Mouse (Mus musculus) gastrocnemius, postnatal 4 days (tissue): Measurements from ENCODE around the gene Pogk. TPM values are rescaled to one million over a fixed set of nuclear protein-coding genes. Genes with fewer than 3 reads are reported as not detected.
A peak's percentile ranks its signal among the peaks of the same experiment; 100 is the strongest.

ENCODE experiments used
- DNase-seq, 2 experiments: peaks; one replicate each; pipeline ENCODE4 v3.0.0; 2021 to 2022; ENCODE audit warnings: low spot score in 2 of 2, mixed read lengths in 2 of 2
- total RNA-seq, 2 experiments: library from RNA; stranded (reverse); gene quantifications; 2 replicates each; pipeline ENCODE4 v1.2.3; 2021

Pogk gene
- total RNA-seq, 2 experiments from 2014 or later: 15.8 to 17.8 TPM

- DNase-seq: peak; percentile 36 to 66
These were observed 29.9 kb downstream of the Pogk start for GRCm38 (mm10) chr1:166379630-166380231.

DNA sequence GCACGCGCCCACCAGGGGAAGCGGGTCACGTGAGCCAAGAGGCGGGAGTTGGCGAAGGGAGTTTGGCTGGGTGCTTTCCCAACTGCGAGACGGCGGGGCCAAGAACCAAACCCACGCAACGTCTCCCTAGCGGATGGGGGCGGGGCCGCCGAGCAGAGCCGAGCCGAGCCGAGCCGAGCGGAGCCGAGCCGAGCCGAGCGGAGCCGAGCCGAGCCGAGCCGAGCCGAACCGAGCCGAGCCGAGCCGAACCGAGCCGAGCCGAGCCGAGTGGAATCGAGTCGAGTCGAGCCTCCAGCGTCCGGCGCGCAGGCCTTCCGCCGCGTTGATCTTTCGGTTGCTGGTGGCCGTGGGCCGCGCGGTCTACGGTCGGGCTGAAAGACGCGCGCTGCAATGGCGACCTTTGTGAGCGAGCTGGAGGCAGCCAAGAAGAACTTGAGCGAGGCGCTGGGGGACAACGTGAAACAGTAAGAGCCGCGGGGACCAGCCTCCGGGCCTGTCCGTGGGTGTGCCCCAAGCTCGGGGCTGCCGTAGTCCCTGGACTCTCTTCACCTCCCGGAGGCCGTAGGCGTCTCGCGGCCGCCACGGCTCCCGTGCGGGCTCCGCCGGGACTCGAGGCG, 30.5 kb downstream of the Pogk start, which contains the start of gene Tada1:
Gene Tada1 (plus strand): TSS at position 85 of the 617 bp plus-strand sequence.
- peak; percentile 84 to 91 for DNase-seq

GRCm38 (mm10) chr1:166378431-166379012, 31.1 kb downstream of the Pogk start:
- DNase-seq: no peak

DNA sequence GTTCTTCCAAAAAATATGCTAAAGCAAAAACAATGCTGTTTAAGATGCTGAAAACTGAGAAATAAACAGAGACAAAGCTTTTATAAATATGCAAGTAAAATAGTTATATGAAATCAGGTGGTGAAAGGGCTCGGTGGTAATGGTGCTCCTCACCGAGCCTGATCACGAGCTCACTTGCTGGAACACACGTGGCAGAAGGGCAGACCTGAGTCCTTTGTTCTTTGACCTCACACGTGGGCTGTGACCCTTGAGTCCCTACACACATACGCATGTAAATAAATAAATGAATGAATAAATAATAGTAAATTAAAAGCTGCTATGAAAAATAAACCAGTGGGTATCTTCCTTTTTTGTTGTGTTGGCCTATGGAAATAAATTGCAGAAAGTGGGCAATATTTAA, 32.5 kb downstream of the Pogk start:
- DNase-seq: no peak

DNA sequence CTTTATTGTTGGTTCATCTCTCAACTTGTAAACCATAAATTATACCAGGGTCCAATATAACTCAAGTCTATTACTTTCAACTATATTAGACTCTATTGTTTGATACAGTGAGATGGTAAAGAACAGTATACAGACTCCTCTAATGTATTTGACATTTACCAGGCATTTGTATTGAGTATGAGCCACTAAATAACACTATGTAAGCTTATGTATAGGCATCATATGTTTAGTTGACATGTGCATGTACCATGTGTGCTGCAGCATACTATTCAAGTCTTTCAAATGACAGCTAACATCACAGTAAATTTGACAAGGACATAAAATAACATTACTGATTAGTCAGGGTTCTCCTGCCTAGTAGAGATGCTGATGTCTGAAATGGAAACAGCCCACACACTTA, 46.5 kb downstream of the Pogk start:
- no peak for DNase-seq

GRCm38 (mm10) chr1:166362659-166363058, 47.0 kb downstream of the Pogk start:
- no peak for DNase-seq

DNA sequence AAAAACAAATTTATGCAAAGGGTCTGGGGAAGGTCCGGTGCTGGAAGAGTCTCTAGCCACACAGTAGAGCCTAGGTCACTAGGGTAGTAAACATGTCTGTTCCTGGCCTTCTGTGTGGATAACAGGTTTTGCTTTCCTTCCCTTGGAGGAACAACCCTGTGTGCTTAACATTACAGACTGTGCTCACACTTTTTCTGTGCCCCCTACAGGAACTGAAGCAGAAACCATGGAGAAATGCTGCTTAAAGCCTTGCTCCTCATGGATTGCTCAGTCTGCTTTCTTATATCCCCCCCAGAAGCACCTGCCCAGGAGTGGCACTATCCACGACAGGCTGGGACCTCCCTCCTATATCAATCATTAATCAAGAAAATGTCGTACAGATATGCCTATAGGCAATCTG, 47.8 kb downstream of the Pogk start:
- no peak for DNase-seq

DNA sequence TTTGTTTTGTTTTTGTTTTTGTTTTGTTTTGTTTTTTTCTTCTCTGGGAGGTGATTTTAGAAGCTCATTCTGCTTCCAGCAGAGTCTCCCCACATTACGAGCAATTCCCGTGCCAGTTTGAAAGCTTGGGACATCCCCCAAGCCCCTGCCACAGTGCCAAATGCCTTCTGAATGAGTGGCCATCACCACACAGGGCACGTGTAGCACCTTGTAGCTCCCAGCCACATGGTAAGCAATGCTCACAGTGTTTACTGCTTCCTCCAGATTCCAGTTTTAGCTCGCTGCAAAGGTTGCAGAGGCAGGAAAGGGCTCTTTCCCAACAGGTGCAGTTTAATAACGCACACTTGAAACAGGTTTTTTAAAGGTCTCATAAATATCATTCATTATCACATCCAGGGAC, 48.8 kb downstream of the Pogk start:
- DNase-seq: no peak

- peak; percentile 86 to 91 for DNase-seq
These were observed 49.4 kb downstream of the Pogk start for GRCm38 (mm10) chr1:166360157-166360855.

GRCm38 (mm10) chr1:166349751-166350150, 59.9 kb downstream of the Pogk start:
- no peak for DNase-seq

GRCm38 (mm10) chr1:166349341-166349740, 60.3 kb downstream of the Pogk start:
- no peak for DNase-seq

DNA sequence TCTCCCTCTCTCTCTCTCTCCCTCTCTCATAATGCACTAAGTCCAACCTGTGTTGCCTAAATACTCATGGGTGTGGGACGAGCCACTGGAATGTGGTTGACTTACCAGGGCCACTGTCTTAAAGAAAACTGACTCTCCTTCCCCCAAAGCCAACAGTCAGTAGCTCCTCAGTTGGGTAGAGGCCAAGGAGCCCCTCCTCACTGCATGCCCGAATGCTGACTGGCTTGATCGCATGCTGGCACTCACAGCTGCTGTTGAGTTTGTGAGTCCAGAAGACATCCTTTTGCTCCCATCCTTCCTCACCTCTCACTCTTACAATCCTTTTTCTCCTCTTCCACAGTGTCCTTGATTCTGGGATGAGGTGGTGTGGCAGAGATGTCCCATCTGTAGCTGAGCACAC, 62.8 kb downstream of the Pogk start:
- no peak for DNase-seq

DNA sequence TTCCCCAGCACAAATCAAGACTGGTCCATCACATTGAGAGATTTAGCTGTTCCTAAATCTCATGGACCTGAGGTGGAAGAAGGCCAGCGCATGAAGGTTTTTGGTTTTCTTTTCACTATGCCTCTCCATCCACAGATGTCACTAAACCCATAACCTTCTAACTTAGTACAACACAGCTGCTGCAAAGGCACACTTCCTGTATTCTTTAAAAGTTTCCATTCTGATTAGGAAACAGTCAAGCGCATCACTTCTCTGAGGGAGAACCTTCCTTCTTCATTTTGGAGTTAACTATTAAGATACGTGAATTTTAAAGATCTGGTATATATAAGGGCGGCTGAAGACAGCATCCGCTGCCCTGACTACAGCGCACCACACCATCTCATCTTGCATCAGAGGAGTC, 64.1 kb downstream of the Pogk start:
- no peak for DNase-seq

DNA sequence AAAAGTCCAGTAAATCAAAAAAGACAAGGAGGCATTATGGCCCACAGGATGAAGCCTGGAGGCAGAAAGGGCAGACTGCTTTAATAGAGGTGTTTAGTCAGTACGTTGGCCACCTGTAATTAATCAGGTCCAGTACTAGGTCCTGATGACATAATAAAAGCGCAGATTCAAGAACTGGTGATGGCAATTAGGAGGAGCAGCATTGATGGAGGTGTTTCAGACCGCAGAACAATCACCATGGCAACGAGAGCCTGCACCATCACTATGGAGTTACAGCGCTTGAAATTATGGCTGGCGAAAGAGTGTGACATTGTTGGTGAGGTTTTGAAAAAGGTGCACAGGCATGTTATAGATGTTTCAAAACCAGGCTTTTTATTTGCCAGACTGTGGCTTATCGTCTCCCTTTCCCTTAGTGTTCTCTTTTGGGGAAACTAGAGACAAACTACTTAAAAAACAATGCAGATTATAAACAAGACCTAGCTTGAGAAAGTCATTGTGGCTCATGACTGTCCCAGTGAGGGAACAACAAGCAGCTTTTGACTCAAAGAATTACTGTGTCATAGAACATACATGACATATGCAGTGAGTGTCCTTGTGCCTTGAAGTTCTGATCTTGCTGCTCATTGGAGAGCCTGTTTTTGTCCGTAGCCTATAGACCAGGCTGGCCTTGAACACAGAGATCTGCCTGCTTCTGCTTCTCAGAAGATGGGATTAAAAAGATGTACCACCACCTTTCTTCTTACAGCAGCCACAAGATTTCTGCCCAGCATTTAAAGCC, 65.2 kb downstream of the Pogk start:
- DNase-seq: no peak

DNA sequence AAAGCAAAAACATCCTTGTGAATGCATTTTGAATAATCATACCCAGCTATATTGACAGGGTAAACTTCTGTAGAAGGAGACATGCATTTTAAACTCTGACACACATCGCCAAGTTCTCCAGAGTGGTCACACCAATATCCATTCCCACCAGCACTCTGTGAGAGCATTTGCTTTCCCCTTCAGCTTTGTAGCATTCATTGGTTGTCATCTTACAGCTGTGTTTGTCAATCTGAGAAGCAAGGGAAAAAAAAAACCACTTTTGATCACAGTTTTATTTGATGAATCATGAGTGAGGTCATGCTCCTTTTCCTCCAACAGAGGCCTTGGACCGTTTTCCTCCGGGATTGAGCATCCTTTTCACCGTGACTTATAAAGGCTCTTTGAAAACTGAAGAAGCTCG, 66.1 kb downstream of the Pogk start:
- no peak for DNase-seq

- DNase-seq: no peak
These were observed 67.1 kb downstream of the Pogk start for GRCm38 (mm10) chr1:166342539-166342938.

DNA sequence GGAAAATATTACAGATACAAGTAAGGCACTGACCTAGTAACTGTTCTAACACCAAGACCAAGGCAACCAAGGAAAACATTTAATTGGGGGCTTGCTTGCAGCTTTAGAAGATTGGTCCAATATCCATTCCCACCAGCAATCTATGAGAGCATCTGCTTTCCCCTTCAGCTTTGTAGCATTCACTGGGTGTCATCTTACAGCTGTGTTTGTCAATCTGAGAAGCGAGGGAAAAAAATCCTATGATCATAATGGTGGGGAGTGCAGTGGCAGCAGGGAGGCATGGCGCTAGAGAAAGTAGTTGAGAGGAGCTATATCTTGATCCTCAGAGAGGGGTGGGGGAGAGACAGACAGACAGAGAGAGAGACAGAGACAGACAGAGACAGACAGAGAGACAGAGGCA, 67.6 kb downstream of the Pogk start:
- no peak for DNase-seq

DNA sequence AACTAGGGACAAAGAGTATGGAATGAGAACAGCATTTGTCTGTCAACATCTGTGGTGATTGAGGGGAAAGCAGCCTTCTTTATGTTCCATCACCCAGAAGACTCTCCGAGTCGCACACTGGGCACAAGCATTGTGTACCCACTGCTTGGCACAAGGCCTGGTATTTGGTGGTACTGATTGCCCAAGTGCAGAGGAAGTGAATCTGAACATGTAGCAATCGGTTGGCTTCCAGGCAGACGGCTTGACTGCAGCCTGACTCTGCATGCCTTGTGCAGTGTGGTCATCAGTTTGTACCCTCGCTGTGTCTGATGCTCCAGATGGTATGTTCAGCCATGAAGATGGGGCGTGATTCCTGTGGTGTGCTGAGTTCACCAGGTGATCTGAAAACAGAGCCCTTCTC, 70.6 kb downstream of the Pogk start:
- DNase-seq: no peak
